Mouse (Mus musculus) kidney, postnatal 4 days (tissue): ENCODE results near the gene Trim8.

ENCODE experiments used
- DNase-seq, 2 experiments: peaks; one replicate each; pipeline ENCODE4 v3.0.0; 2021; ENCODE audit warnings: mixed read lengths in 2 of 2

The Trim8 gene

DNA sequence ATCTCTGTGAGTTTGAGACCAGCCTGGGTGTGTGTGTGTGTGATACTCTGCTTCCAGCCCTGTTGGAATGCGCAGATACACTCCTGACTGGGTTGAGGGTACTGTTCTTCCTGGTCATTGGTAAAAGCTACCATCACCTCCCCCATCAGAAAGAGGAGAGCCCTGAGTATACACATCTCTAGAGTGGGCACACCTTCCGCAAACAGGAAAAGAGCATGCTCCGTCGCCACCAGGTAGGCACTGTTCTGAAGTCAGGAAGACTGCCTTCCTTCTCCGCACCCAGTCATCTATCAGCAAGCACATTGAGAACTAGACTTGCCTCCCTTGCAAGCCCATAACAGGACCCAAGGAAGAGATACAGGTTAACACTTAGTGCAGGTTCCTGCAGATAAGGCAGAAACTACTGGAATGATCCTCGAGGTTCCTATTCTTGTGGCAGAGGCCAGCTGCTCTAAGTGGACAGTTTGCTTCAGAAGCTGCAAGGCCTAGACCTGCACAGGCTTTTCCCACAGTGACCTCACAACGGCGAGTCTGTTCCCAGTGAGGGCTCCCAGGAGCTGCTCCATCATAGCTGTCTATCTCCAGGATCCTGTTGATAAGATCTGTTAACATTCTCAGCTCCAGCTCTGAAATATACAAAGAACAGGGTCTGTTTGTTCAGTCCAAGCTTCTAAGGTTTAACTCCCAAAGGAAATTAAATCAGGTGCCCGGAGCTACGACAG lies 20.7 kb upstream of the Trim8 start:
- no peak for DNase-seq

DNA sequence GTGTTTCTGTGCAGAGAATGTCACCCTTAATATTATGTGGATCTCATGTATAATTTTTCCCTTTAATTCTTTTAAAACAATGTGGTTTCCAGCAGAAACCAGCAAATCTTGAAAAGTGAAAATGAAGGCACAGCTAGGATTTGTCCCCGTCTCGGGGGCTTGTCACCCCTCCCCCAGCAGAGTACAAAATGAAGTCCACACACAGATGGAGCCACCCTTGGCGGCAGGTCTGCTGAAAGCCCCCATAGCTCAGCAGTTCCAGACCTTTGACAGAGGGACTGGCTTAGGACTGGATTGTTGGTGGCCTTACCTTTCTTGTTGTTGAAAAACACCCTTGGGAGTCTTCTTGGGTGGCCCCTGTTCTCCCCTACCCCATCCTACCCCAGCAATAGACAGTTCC lies 20.1 kb upstream of the Trim8 start:
- no peak for DNase-seq

DNA sequence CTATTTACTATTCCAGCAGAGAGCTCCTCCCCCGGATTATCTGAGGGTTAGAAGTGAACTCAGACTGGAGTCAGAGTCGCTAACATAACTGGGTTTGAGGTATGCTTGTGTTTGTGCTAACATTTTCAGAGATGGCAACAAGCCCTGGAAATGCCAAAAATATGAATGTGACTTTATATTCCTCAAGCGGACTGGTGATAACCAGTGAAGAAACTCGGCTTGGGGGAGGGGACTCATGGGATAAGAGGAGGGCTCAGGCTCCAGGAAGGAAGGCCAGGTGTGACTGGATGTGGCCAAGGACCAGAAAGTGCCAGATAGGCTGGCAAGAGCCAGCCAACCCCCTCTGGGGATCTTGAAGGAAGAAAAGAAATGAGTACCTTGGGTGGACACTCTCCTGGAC lies 19.7 kb upstream of the Trim8 start:
- no peak for DNase-seq

DNA sequence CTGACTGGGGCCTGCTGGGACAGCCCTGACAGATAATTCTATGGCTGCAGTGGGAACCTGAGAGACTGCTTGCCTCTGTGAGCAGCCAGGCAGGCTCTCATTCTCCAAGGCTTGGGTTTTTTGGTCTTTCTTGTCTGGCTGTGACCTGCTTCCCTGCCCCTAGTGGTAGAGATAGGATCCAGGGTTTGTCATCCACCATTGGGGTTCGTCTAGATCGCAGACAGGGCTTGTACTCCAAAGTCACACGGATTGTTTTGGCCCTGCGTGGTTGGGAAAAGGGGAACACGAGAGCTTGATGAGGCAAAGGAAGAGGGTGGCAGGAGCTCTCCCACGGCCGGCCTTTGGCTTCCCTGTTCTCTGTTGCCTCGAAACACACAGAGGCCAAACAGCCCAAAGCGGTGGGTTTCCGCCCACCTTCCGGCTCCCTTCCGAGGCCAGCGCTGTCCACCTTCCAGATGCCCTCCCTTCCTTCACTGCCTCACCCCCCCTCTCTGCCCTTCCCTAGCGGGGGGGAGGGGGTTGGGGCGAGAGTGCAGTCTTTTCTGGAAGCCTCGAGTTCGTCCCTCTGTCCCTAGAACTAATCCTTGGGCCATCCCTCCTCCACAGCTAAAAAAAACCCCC lies 18.5 kb upstream of the Trim8 start:
- peak in 1 of 2 experiments; percentile 49 for DNase-seq

DNA sequence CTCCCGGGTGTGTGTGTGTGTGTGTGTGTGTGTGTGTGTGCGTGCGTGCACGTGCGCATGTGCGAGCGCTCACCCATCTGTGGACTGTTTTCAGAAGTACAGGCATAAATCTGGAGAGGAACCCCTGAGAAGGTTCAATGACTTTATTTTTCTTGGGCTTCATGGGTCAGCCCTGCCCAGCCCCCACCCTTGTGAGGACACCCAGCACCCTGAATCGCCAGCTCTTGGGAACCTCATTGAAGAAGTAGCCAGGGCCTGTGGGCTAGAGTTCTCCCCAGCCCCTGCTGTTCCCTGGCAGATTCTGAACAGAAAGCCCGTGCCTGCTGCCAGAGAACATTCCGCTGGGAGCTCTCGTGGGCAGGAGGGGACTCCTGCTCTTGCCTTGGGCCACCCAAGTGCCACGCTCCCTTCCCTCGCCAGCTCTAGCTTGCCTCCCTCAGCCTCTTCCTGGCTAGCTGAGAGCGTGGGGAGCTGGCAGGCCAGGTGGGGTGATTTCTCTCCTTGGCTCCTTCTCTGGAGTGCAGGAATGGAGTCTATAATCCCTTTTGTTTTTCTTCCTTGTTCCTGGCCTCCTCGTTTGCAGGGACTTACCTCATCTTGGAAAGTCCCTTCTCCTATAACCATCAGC lies 17.7 kb upstream of the Trim8 start:
- DNase-seq, result peak; percentile 64 to 76

DNA sequence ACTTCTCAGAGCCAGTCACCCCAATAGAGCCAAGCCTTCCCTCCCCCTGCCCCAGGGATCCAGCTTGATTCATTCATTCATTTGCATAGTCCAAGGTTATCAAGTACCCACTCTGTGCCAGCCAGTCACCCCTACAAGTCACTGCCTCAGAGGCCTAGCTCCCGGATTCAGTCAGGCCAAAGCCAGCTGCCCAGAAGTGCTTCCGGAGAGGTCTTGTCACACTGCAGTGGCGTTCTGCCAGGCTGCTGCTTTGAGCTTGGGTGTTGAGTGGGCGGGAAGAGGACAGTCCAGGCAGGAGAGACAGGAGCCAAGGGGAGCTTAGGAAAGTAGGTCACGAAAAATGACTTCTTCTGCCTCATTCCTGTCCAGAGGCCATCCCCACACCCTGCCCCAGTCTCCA lies 17.0 kb upstream of the Trim8 start:
- DNase-seq, result peak; percentile 74 to 84

DNA sequence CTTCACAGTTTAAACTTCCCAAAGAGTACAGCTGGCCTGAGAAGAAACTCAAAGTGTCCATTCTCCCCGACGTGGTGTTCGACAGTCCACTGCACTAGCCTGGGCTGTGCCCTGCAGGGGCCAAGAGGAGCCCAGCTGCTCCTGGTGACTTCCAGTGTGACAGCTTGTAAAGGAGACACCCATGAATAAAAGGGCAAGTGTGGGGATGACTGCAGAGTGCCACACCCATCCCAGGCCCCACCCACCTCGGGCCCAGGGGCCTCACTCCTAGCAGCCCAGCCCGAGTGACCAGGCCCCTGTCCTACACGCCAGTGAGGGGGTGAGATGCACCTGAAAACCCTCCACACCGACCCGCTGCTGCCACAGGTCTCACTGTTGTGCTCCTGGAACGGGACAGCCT lies 15.7 kb upstream of the Trim8 start:
- DNase-seq, result no peak

DNA sequence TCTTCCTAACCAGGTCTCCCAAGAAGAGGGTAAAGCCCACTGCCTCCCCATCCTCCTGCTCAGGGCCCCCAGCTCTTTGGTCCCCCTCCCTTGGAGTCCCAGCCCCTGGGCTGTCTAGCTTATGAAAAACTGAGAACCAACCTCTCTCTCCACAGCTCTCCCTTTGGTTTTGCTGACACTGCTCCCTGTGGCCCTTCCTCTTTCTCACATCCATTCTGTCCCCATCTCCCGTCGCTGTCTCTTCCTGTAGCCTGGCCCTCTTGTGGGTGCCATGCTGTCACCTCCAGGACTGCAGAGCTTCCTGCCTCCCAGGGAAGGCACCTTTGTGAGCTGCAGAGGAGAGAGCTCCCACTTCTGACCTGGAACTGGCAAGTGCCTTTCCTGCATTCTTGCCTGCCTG lies 14.8 kb upstream of the Trim8 start:
- DNase-seq, result no peak

DNA sequence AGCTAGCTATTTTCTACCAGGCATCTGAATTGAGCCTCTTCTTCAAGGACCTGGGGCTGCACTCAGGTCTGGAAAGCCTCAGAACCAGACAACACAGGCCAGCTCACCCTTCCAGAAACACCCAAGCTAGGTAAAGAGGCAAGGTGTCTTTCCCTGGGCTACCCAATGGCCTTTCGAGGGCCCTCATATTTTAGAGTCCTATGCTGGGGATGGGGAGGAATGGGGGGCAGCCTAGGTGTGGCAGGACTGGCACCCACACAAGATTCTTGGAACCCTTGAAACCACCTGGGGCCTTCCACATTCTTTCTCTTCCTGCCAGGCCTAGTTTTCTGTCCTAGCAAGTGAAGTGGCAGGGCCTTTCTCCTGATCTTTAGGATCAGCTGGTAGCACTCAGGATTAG lies 12.1 kb upstream of the Trim8 start:
- no peak for DNase-seq

DNA sequence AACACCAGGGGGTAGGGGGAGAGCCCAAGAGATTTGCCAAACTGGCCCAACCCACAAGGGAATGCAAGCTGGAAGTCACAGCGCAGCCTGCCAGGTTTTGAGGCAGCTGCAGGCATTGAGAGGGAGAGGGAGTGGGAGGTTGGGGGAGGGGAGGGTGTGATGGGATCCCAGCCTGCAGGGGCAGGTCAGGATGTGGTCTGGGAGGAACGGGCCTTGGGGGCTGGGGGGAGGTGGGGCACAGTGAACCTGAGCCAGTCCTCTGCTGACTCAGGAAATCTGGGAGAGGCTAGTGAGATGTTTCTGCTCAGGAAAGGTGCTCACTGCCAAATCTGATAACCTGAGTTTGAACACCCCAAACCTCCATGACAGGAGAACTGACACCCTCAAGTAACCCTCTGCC lies 10.9 kb upstream of the Trim8 start:
- DNase-seq, result peak in 1 of 2 experiments; percentile 73

DNA sequence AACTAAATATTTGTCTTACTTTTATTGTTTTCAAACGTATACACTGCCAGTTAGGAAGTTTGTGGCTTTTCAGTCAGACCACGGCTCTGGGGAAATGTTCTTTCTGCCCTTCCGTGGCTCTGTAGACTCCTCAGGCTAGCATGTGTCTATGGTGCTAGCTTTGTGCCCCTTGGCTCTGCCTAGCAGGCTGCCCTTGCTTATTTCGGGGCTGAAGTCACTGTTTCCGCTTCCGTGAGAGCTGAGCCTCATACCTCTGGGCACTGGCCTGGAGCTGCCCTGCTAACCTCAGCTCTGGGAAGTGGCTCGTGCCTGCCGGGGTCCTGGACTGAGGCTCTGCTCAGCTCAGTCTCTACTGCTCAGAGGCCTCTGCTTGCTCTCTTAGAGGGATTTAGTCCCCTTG lies 6.4 kb upstream of the Trim8 start:
- DNase-seq, result peak in 1 of 2 experiments; percentile 37

DNA sequence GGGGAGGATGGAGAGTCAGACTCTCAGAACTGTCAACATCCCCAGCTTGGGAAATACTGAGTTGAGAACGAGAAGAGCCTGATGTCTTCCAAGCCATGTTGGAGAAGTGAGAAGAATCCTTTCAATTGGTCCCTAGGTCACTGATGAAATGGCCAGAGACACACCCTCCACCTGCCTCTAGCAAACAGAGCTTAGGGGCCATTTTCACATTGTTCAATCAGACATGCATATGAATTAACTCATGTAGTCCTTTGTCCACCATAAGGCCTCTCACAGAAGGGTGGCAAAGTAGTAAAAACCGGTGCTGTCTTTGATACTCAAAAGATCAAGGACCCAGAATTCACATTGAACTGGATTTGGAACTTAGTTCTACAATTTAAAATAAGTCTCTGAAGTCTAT lies 4.3 kb upstream of the Trim8 start:
- no peak for DNase-seq

DNA sequence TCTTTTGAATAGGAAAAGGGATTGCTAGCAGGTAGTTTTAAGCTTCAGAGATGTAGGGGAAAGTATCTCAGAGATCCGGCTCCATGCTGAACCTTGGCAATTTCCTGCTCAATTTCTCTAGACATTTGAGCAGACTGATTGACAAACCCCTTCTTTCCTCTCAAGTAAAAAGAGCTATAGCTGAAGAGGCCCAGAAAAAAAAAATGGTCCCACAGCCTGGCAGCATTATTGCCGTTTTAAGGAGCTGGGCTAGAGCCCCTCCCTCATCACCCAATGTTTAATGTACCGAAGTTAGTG lies 2.0 kb upstream of the Trim8 start:
- no peak for DNase-seq

DNA sequence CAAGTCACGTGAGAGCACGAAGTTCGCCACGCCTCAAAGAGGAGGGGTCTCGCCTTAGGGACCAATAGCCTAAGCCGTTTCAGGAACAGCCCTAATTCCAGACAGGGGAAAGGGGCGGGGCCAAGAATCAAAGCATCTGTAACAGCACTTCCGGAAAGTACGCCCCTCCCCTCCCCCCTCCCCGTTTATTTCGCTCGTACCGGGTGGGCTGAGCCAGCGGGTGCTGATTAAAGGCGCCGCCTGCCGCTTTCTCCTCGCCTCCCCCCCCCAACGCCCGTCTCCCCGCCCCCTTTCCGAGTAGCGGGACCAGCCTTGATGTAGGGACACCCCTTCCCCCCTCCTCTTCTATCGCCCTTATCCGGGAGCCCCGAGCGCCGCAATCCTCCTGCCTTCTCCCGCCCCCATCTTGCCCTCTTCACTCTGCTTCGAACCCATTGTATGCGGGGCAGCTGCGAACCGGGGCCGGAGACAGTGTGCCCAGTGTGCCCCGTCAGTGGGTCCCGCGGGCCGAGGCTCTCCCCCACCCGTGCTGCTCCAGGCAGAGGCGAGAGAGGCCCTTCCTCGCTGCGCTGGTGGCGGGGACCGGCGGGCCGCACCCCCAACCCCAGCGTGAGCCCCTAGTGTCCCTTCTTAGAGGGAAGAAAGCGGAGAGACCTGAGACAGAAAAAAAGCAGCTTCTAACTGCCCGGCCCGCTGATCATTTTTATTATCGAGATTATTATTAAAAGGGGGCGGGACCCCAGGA lies 1.5 kb upstream of the Trim8 start:
- DNase-seq, result peak; percentile 98 to 99

DNA sequence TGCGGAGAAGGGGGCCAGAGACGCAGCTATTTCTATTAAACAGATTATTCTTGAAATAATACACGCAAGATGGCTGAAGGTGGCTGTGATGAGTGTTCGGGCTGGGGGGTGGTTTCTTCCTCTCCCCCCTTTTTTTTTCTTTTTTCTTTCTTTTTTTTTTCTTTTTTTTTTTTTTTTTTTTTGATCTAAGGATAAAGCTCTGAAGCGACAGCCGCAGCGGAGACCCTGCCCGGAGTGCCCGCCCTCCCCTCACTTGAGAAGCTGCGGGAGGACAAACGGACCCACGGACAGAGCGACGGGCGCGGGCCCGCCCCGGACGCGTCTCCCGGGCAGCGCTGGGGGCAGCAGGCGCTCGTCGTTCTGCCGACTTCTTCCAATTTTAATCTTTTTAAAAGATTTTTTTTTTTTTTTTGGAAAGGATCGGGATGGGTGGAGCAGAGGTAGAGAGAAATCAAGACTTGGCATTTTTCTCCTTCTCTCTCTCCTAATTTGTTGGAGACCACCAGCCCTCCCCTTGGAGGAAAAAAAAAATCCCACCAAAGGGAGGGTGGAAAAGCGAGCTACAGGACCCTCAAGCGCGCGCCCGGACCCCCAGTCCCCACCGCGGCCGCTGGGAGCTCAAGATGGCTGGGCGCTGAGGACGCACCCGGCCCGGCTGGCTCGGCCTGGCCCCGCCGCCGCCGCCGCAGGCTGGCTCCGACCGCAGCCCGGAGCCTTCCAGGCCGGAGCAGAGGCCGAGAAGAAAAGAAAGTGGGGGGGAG lies 741 bp upstream of the Trim8 start:
- DNase-seq, result peak; percentile 68 to 73

DNA sequence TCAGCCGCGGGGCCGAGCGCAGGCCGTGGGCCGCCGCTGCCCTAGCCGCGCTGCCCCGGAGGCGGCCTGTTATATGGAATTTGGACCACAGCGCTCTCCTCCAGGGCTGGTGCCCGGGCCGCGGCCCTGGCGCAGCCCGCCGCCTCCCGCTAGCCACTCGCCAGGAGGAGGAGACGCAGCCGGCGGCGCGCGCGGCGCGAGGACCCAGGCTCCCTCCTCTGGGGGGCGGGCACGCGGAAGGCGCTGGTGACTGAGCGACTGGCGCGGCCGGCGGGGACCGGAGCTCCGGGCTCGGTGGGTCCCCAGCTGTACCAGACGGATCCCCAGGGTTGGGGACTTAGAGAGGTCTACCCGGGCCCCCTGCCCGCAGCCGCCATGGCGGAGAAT lies 560 bp downstream of the Trim8 start:
- peak; percentile 78 to 88 for DNase-seq

DNA sequence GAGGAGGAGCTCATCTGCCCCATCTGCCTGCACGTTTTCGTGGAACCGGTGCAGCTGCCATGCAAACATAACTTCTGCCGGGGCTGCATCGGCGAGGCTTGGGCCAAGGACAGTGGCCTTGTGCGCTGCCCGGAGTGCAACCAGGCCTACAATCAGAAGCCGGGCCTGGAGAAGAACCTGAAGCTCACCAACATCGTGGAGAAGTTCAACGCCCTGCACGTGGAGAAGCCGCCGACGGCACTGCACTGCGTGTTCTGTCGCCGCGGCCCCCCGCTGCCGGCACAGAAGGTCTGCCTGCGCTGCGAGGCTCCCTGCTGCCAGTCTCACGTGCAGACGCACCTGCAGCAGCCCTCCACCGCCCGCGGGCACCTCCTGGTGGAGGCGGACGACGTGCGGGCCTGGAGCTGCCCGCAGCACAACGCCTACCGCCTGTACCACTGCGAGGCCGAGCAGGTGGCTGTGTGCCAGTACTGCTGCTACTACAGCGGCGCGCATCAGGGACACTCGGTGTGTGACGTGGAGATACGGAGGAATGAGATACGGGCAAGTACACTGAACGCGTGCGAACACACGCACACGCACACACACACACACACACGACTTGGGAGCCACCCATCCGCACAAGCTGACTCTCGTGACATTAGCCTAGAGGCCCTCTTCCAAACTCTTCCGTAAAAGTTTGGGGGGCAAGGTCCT lies 1.1 kb downstream of the Trim8 start:
- peak; percentile 85 to 91 for DNase-seq

DNA sequence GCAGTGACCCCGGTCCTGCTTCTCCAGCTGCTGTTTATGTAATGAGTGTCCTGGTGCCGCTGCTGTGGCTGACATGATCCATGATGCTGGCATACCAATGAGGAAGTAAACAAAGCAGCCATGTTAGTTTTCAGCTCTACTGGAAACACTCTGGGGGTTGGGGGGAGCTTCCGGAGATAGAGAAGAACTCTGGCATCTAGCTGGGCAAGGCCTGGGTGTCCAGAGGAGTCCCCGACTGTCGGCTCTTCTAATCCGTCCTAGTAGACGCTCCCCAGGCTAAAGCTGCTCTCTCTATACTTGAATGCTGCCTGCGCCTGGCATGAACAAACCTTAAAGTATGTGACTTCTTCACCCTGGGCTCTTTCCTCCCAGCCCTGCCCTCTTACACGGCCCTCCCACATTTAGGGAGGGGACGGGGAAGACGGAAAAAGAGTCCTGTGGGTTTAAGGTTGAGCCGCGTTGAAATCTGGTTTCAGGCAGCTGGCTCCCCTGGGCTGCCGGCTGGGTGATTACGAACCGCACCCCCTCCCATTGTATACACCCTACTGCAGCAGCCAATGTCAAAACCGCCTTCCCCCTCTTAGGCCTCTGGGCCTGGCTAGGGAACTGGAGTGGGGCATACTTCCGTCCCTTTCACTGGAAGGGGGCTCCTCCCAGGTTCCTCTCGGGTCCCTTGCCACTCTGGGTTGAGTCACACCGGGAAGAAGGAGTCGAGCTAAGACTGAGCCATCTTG lies 2.0 kb downstream of the Trim8 start:
- DNase-seq, result peak; percentile 75 to 86

DNA sequence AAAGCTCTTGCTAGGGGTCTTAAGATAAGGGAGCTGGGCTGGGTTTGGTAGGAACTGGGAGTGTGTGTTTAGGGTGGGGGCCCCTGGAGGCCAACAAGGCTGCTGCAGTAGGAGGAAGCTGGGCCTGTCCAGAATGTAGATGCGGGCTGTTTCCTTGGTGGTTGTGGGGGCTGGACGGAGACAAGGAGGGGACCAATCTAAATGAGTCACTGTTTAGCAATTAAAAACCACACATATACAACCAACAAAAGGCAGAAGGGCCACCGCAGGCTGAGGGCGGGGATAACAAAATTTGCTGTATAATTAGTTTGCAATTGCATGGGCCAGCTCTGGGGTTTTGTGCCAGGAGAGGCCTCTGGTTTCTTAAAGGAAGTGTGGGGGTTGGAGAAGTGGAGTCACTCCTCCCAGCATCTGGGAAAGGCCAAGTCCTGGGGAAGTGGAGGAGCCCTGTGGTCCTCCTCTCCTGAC lies 2.6 kb downstream of the Trim8 start:
- peak; percentile 64 to 78 for DNase-seq

DNA sequence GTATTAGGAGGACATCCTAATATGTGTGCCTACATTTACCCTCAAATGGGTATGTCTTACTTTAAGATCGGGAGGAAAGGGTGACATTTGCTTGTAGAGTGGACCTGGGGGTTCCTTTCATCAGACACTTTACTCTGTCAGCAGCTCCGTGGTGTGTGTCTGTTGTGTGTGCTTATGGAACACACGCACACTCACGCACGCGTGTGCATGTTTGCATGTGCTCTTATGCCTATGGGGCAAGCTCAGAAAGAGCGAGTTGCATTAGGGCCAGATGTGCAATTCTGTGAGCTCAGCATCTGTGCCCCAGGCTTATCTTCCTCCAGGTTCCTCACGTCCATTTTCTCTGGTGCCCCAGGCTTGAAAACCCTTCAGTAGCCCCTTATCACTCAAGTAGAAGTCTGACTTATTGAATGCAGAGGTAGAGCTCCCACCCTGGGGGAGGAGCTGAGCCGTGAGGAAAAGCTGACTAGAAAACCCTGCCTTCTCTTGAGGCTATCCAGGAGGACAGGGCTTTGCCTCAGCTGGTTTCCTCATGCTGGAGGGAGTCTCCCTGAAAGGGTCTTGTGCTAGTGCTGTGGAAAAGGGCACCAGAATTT lies 3.4 kb downstream of the Trim8 start:
- no peak for DNase-seq
